Mouse (Mus musculus) layer of hippocampus, adult 9-11 months (tissue): ENCODE data around the gene Tob1.

ENCODE experiments used
- DNase-seq: peaks from one replicate; pipeline ENCODE4 v3.0.0; 2022

Gene Tob1

GRCm38 (mm10) chr11:94211124-94211603 is at the start of gene Tob1:
Gene Tob1 (plus strand): TSS chr11:94211454.
- peak; percentile 99 for DNase-seq

GRCm38 (mm10) chr11:94161867-94162581 is 49.2 kb upstream of the Tob1 start:
- DNase-seq, result no peak

- no peak for DNase-seq
Measured at GRCm38 (mm10) chr11:94163005-94163767, 48.1 kb upstream of the Tob1 start.

GRCm38 (mm10) chr11:94165745-94166144 is 45.5 kb upstream of the Tob1 start:
- no peak for DNase-seq

GRCm38 (mm10) chr11:94168238-94168637 is 43.0 kb upstream of the Tob1 start:
- DNase-seq, result no peak

GRCm38 (mm10) chr11:94169596-94169995 is 41.7 kb upstream of the Tob1 start:
- DNase-seq, result no peak

GRCm38 (mm10) chr11:94171691-94172090 is 39.6 kb upstream of the Tob1 start:
- no peak for DNase-seq

- no peak for DNase-seq
Measured at GRCm38 (mm10) chr11:94172186-94172585, 39.1 kb upstream of the Tob1 start.

- no peak for DNase-seq
Measured at GRCm38 (mm10) chr11:94173726-94174146, 37.5 kb upstream of the Tob1 start.

- no peak for DNase-seq
Measured at GRCm38 (mm10) chr11:94175288-94175687, 36.0 kb upstream of the Tob1 start.

- no peak for DNase-seq
Measured at GRCm38 (mm10) chr11:94175694-94176093, 35.6 kb upstream of the Tob1 start.

- no peak for DNase-seq
Measured at GRCm38 (mm10) chr11:94177841-94178585, 33.2 kb upstream of the Tob1 start.

- no peak for DNase-seq
Measured at GRCm38 (mm10) chr11:94179768-94180167, 31.5 kb upstream of the Tob1 start.

GRCm38 (mm10) chr11:94180194-94180593 is 31.1 kb upstream of the Tob1 start:
- DNase-seq, result no peak

- DNase-seq, result no peak
Measured at GRCm38 (mm10) chr11:94181694-94182093, 29.6 kb upstream of the Tob1 start.

- no peak for DNase-seq
Measured at GRCm38 (mm10) chr11:94182711-94183110, 28.5 kb upstream of the Tob1 start.

GRCm38 (mm10) chr11:94183120-94183519 is 28.1 kb upstream of the Tob1 start:
- DNase-seq, result no peak

- no peak for DNase-seq
Measured at GRCm38 (mm10) chr11:94183671-94184070, 27.6 kb upstream of the Tob1 start.

GRCm38 (mm10) chr11:94189579-94189978 is 21.7 kb upstream of the Tob1 start:
- no peak for DNase-seq

- DNase-seq, result no peak
Measured at GRCm38 (mm10) chr11:94190665-94191064, 20.6 kb upstream of the Tob1 start.

- DNase-seq, result no peak
Measured at GRCm38 (mm10) chr11:94193109-94193508, 18.1 kb upstream of the Tob1 start.

GRCm38 (mm10) chr11:94196311-94196710 is 14.9 kb upstream of the Tob1 start:
- DNase-seq, result no peak

- DNase-seq, result no peak
Measured at GRCm38 (mm10) chr11:94198405-94199146, 12.7 kb upstream of the Tob1 start.
